Mouse (Mus musculus) brain, embryonic 14.5 days (tissue): ENCODE data around the gene Krt10.
A peak's percentile ranks its signal among the peaks of the same experiment; 100 is the strongest.

Experiments used
- CTCF ChIP-seq: fragments of 200-500 bp; IDR thresholded peaks from 2 replicates; pipeline ENCODE4 v1.5.1; 2012; ENCODE audit warnings: inconsistent platforms, mild to moderate bottlenecking, moderate library complexity, borderline replicate concordance; ENCODE audit not compliant: insufficient read depth, insufficient read length; ENCODE audit errors: extremely low read depth
- POLR2A ChIP-seq: fragments of 200-500 bp; IDR thresholded peaks from 2 replicates; pipeline ENCODE4 v1.6.1; 2012; ENCODE audit warnings: mild to moderate bottlenecking, inconsistent platforms, borderline replicate concordance; ENCODE audit not compliant: poor library complexity, insufficient read depth, insufficient read length, severe bottlenecking; ENCODE audit errors: extremely low read depth

DNA sequence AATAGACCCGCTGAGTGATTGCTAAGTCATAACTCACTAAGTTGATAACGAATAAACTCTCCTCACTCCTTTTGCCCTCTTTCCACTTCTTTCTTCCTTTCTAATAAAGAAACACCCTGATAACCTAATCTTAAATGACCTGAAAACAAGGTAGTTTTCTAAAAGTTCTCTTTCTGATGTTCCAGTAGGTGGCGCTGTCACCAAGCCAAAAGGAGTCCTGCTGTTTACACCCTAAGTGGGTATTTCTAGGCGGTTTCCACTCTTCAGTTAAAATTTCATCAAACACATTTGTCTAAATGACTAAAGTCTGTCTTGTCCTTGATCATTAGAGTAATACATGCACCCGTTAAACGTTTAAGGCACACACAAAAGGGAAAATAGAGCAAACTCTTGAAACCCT lies 24.1 kb upstream of the Krt10 start:
- TF ChIP-seq CTCF = peak; percentile 60; the same call in 1 of the 2 replicates
- no peak for TF ChIP-seq POLR2A
